Mouse (Mus musculus) heart, embryonic 14.5 days (tissue): ENCODE data around the gene Pld1. TPM values are rescaled to one million over a fixed set of nuclear protein-coding genes. Genes with fewer than 3 reads are reported as not detected.
A peak's percentile ranks its signal among the peaks of the same experiment; 100 is the strongest.

Source experiments
- ATAC-seq: fragments of 200-750 bp; cut with Nextera tagmentation; 2 replicates; pipeline ENCODE4 v1.8.0; 2017; ENCODE audit warnings: low read depth, moderate TSS enrichment; ENCODE audit not compliant: insufficient number of reproducible peaks, insufficient read depth, low FRiP score
- H3K27ac ChIP-seq, 2 experiments: fragments of 200-500 bp in 1 of 2; fragments of 300-500 bp in 1 of 2; sonication (generic) in 1 of 2; replicated peaks in 1 of 2; 2 replicates each; pipeline ENCODE4 v1.5.1; 2012 to 2014; ENCODE audit warnings: low read depth in 2 of 2, low read length in 2 of 2, control low read depth in 1 of 2, mild to moderate bottlenecking in 1 of 2, mixed read lengths in 1 of 2; ENCODE audit not compliant: control insufficient read depth in 1 of 2, insufficient read depth in 1 of 2
- H3K27me3 ChIP-seq: fragments of 300-500 bp; sonication (generic); 2 replicates; pipeline ENCODE4 v1.6.1; 2014; ENCODE audit warnings: mild to moderate bottlenecking, low read length, control low read depth; ENCODE audit not compliant: control insufficient read depth, insufficient read depth
- H3K36me3 ChIP-seq: fragments of 300-500 bp; sonication (generic); 2 replicates; pipeline ENCODE4 v1.6.1; 2014; ENCODE audit warnings: mild to moderate bottlenecking, control low read depth, low read length, mixed read lengths; ENCODE audit not compliant: control insufficient read depth, insufficient read depth
- H3K4me1 ChIP-seq, 2 experiments: fragments of 200-500 bp in 1 of 2; fragments of 300-500 bp in 1 of 2; sonication (generic) in 1 of 2; 2 replicates each; pipeline ENCODE4 v1.6.1; 2012 to 2014; ENCODE audit warnings: low read length in 2 of 2, control low read depth in 1 of 2, mixed read lengths in 1 of 2; ENCODE audit not compliant: control insufficient read depth in 2 of 2, insufficient read depth in 2 of 2
- H3K4me2 ChIP-seq: fragments of 300-500 bp; sonication (generic); 2 replicates; pipeline ENCODE4 v1.6.1; 2014; ENCODE audit warnings: mild to moderate bottlenecking, low read length
- H3K4me3 ChIP-seq, 2 experiments: fragments of 200-500 bp in 1 of 2; fragments of 300-500 bp in 1 of 2; sonication (generic) in 1 of 2; 2 replicates each; pipeline ENCODE4 v1.5.1; 2012 to 2014; ENCODE audit warnings: low read length in 2 of 2, mild to moderate bottlenecking in 2 of 2, control low read depth in 1 of 2, low read depth in 1 of 2, moderate library complexity in 1 of 2; ENCODE audit not compliant: control insufficient read depth in 1 of 2, insufficient read depth in 1 of 2
- H3K9ac ChIP-seq: fragments of 300-500 bp; sonication (generic); 2 replicates; pipeline ENCODE4 v1.6.1; 2014; ENCODE audit warnings: mild to moderate bottlenecking, low read length
- H3K9me3 ChIP-seq: fragments of 300-500 bp; sonication (generic); 2 replicates; pipeline ENCODE4 v1.6.1; 2016; ENCODE audit warnings: low read length, control low read depth; ENCODE audit not compliant: control insufficient read depth
- WGBS: fragments of 180-500 bp; shearing (Covaris S2); extraction: QIAGEN DNeasy Blood & Tissue Kit; methylation state at CpG from one replicate; pipeline ENCODE4 v1.1.7; 2014; 5-methylcytosine and 5-hydroxymethylcytosine counted together
- polyA plus RNA-seq: library from polyadenylated mRNA; unstranded; fragments of >200 nt; fragmentation: Nextera tagmentation; extraction: Ambion mirVana; gene quantifications from 2 replicates; pipeline ENCODE4 v1.2.1, GENCODE M21; 2014

Pld1 gene
- polyA plus RNA-seq, 1 experiment from 2014 or later: 9.0 TPM

DNA sequence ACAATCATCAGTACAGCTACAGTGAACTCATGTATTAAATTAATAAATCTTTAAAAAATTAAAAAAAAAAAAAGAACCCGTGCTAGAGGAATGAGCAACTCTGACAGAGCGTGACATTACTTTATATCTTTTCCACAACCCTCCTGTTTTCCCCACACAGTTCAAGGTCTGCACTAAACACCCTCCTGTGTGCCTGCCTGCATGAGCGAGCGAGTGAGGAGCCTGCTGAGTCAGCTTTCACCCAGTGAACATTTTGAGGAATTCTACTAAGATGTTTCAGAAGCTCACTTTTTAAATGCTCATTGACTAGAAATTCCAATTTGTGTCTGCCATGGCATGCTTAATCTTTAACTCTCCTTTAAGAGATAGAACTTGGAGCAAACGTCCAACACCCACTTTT lies 109.1 kb downstream of the Pld1 start:
- H3K4me1 ChIP-seq: no peaks in the 10 kb centered on the region
- WGBS: 90% methylated on average over 5 of the region's 5 CpGs
- no peak overlapping the region for H3K9ac ChIP-seq
- peaks cover 10% of the 10 kb centered on the region; the same call in 1 of the 2 replicates for H3K36me3 ChIP-seq
- no peaks in the 10 kb centered on the region for H3K9me3 ChIP-seq
- no peak overlapping the region for H3K4me3 ChIP-seq
- no peak overlapping the region for H3K4me2 ChIP-seq
- ATAC-seq: no peak
- H3K27me3 ChIP-seq: no peaks in the 10 kb centered on the region
- no peak overlapping the region for H3K27ac ChIP-seq

DNA sequence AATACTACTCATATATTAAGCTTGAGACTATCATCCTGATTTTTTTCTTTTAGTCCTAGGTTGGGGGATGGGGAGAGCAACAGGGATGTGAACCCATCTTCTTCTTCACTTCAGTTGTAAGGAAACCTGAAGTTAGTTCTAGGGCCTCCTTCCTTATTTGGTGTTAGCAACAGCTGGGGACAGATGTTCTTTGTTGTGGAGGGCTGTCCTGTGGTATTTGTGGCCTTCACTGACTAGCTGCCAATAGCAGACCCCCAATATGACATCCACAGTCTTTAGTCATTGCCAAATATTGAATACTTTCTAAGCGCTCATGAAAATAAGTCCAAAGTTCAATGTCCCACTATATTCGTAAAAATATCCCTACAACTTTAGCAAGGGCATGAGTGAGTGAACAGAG lies 111.0 kb downstream of the Pld1 start:
- H3K4me3 ChIP-seq: no peak overlapping the region
- ATAC-seq: no peak
- H3K27ac ChIP-seq: no peak overlapping the region
- no peak overlapping the region for H3K4me2 ChIP-seq
- WGBS: 88% methylated on average over 2 of the region's 2 CpGs
- no peak overlapping the region for H3K9ac ChIP-seq
- H3K36me3 ChIP-seq: peaks cover 10% of the 10 kb centered on the region; the same call in 1 of the 2 replicates
- no peaks in the 10 kb centered on the region for H3K9me3 ChIP-seq
- H3K27me3 ChIP-seq: no peaks in the 10 kb centered on the region
- H3K4me1 ChIP-seq: no peaks in the 10 kb centered on the region

- H3K9me3 ChIP-seq: no peaks in the 10 kb centered on the region
- ATAC-seq: no peak
- H3K9ac ChIP-seq: no peak overlapping the region
- peaks cover 7% of the 10 kb centered on the region; the same call in 1 of the 2 replicates for H3K36me3 ChIP-seq
- WGBS: 79% methylated on average over 4 of the region's 4 CpGs
- H3K27ac ChIP-seq: no peak overlapping the region
- no peak overlapping the region for H3K4me2 ChIP-seq
- no peaks in the 10 kb centered on the region for H3K4me1 ChIP-seq
- no peaks in the 10 kb centered on the region for H3K27me3 ChIP-seq
- no peak overlapping the region for H3K4me3 ChIP-seq
Observed at GRCm38 (mm10) chr3:28053076-28053475, 114.6 kb downstream of the Pld1 start.

DNA sequence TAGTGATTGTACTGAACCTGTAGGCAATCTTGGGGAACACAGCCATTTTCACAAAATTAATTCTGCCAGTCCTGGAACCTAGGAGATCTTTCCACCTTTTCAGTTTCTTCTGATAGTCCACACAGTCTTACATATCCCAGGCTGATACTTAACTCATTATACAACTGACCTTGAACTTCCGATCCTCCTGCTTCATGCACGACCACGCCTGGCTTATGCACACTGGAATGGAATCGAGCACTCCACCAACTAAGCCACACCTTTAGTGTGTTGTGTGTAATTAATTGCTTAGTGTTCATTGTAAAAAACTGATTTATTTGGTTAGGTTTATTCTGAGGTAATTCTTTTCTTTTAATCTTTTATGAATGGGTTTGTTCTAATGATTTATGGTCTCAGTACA lies 122.2 kb downstream of the Pld1 start:
- H3K4me1 ChIP-seq: no peaks in the 10 kb centered on the region
- no peaks in the 10 kb centered on the region for H3K9me3 ChIP-seq
- H3K27ac ChIP-seq: no peak overlapping the region
- ATAC-seq: no peak
- no peak overlapping the region for H3K4me2 ChIP-seq
- H3K27me3 ChIP-seq: no peaks in the 10 kb centered on the region
- 88% methylated on average over 4 of the region's 4 CpGs for WGBS
- no peak overlapping the region for H3K9ac ChIP-seq
- H3K4me3 ChIP-seq: no peak overlapping the region
- H3K36me3 ChIP-seq: 0 out of 2 replicates have a peak, but pooled peaks cover 10% of the 10 kb centered on the region

DNA sequence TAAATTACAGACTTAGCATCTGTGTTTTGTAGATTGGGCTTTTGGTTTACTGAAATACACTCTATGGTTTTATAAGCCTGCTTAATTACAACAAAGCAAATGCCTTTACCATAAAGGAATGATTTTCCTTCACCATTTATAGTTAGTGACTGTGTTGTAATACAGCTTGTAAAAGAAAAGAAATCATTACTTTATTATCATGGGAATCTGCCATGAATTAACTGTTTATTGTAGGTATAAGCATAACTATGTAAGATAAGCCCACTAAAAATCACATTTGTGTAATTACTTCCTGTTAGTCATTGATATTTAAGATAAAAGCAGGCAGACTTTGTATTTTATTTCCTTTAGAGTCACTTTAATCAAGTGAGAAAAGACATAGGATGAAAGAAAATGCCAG lies 122.7 kb downstream of the Pld1 start:
- H3K27me3 ChIP-seq: no peaks in the 10 kb centered on the region
- H3K36me3 ChIP-seq: 0 out of 2 replicates have a peak, but pooled peaks cover 10% of the 10 kb centered on the region
- H3K4me3 ChIP-seq: no peak overlapping the region
- H3K9me3 ChIP-seq: no peaks in the 10 kb centered on the region
- H3K4me1 ChIP-seq: no peaks in the 10 kb centered on the region
- no peak for ATAC-seq
- no peak overlapping the region for H3K9ac ChIP-seq
- no peak overlapping the region for H3K4me2 ChIP-seq
- no peak overlapping the region for H3K27ac ChIP-seq

DNA sequence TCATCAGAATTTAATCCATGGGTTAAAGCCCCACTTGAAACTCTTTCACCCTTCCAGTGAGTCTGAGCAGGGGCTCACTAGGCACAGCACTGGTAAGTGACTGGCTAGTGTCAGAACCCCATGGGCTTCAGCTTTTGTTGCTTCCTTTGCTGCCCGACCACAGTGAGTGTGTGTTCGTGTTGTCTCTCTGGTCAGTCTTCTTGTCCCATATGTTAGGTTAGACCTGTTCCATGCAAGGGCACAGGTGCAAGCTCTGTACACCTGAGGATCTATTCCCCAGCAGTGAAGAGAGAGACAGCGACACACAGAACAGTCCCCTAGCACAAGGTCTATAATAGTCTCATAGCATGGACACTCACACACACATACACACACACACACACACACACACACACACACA lies 140.7 kb downstream of the Pld1 start:
- WGBS: 76% methylated on average over 3 of the region's 3 CpGs
- Histone ChIP-seq H3K27me3 (no peaks in the 10 kb centered on the region), H3K4me1 (peaks cover 3 to 15% of the 10 kb centered on the region in 2 experiments), H3K4me3 (no peak overlapping the region), H3K4me2 (no peak overlapping the region), H3K27ac (no peak overlapping the region), H3K36me3 (peaks cover 21% of the 10 kb centered on the region), H3K9me3 (peaks cover 3% of the 10 kb centered on the region; the same call in 1 of the 2 replicates), H3K9ac (no peak overlapping the region)
- ATAC-seq: no peak

GRCm38 (mm10) chr3:28080116-28080515 lies 141.6 kb downstream of the Pld1 start:
- no peak for ATAC-seq
- WGBS: 65% methylated on average over 1 of the region's 1 CpGs
- no peaks in the 10 kb centered on the region for H3K27me3 ChIP-seq

DNA sequence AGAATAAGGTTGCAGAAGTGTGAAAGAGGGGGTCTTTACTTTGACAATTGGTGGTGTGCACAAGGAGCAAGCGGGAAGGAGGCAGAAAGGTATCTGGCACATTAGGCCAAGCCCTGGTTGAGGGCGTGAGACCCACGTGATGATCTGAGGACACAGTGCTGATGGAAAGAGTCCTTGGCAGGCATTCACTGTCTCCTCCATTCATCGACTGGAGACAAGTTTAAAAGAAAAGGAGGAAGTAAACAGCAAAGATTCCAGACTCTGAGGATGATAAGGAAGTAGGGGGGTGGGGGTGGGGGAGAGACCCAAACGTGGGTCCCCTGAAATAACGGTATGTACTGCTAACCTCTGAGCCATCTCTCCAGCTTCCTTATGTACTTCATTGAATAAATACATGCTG lies 142.5 kb downstream of the Pld1 start:
- no peak overlapping the region for H3K4me3 ChIP-seq
- peak overlapping the region in 1 of 2 experiments; percentile 24; a peak in 1 of 4 replicates for H3K27ac ChIP-seq
- 44% methylated on average over 6 of the region's 6 CpGs for WGBS
- no peak overlapping the region for H3K9ac ChIP-seq
- ATAC-seq: 0 out of 2 replicates have a peak, but pooled peaks have one; percentile 51
- H3K36me3 ChIP-seq: peaks cover 21% of the 10 kb centered on the region
- peaks cover 4 to 17% of the 10 kb centered on the region in 2 experiments for H3K4me1 ChIP-seq
- H3K9me3 ChIP-seq: peaks cover 3% of the 10 kb centered on the region; the same call in 1 of the 2 replicates
- no peaks in the 10 kb centered on the region for H3K27me3 ChIP-seq
- no peak overlapping the region for H3K4me2 ChIP-seq

More at GRCm38 (mm10) chr3:28080116-28080515, 141.6 kb downstream of the Pld1 start:
- H3K4me3 ChIP-seq: no peak overlapping the region
- H3K9me3 ChIP-seq: peaks cover 3% of the 10 kb centered on the region; the same call in 1 of the 2 replicates
- H3K9ac ChIP-seq: no peak overlapping the region
- peaks cover 4 to 17% of the 10 kb centered on the region in 2 experiments for H3K4me1 ChIP-seq
- H3K27ac ChIP-seq: no peak overlapping the region
- peaks cover 21% of the 10 kb centered on the region for H3K36me3 ChIP-seq
- no peak overlapping the region for H3K4me2 ChIP-seq
